Comparison of ENCODE assay signal across 11 mouse cellular contexts in the genomic region with DNA sequence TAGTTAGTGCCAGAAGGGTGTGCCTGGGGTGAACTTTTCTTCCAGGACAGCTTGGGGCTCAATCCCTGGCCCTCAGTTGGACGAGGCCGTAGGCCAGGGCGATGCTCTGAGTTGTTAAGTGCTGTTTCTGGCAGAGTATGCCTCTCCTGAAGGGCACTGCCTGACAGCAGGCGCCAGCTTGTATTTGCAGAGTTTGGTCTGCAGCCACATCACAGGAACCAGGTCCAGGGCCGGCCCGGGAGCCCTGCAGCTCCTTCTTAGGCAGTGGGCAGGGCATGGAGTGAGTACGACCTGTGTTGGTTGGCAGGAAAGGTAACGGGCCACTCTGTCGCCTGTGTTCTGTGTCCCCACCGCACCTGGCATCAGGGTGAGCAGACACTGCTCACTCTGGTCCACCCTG. TPM values are rescaled to one million over a fixed set of nuclear protein-coding genes. Genes with fewer than 3 reads are reported as not detected.
A peak's percentile ranks its signal among the peaks of the same experiment; 100 is the strongest.
DNase-seq lines count a peak whose midpoint lies in the region; TF ChIP-seq lines count a peak whose summit lies in the region.
"Had no signal": no experiment of that assay in that cellular context is flagged by ENCODE, and none has a peak within 500 bp of the region (broad histone marks: within the 10 kb centered on the region; RNA-seq: fewer than 3 reads in every experiment).

No protein-coding gene starts in this region.

- H3K36me3 ChIP-seq in liver, adult 2 months (ENCODE audit: control insufficient read depth, insufficient read depth, low read length): peaks cover 41% of the 10 kb centered on the region

- H3K4me1 ChIP-seq in liver, adult 2 months (ENCODE audit: control insufficient read depth, insufficient read depth, low read length): peaks cover 20% of the 10 kb centered on the region

- no peak overlapping the region for H3K4me3 ChIP-seq in liver, adult 2 months (ENCODE audit: insufficient read depth, low read depth, low read length)
- H3K4me3 ChIP-seq: myocyte had no signal

- TF ChIP-seq CTCF in liver, adult 2 months (IDR thresholded peaks at IDR 0.05; ENCODE audit: low read depth, low read length): no peak

- peak; percentile 33 for DNase-seq in adrenal gland, postnatal 14 days
- no peak for DNase-seq in adrenal gland, adult 2 months
- peak; percentile 94 for DNase-seq in liver, adult 2 months (ENCODE audit: extremely low read depth, low read depth, low spot score)
- DNase-seq in liver: no peak
- peak; percentile 36 to 58 for DNase-seq in gastrocnemius, postnatal 36 days
- peak; percentile 74 for DNase-seq in skeletal muscle tissue, adult 2 months (ENCODE audit: low read depth, low spot score)
- DNase-seq in frontal cortex, postnatal 25 days (ENCODE audit: low spot score in 2 of 2): no peak
- no peak for DNase-seq in kidney, postnatal 10 days
- DNase-seq: liver, postnatal 0 days had no signal

- H3K9ac ChIP-seq in liver, adult 2 months (ENCODE audit: low read depth, low read length): peak overlapping the region; percentile 25
- H3K9ac ChIP-seq: liver, postnatal 0 days had no signal

- H3K27ac ChIP-seq in liver, adult 2 months (replicated peaks; ENCODE audit: insufficient read depth, low read depth, low read length): peak overlapping the region; percentile 82; the same call in 1 of the 2 replicates

- WGBS in liver, adult 2 months: 39% methylated on average over 10 of the region's 10 CpGs

- intact Hi-C loops in gastrocnemius, postnatal 36 days (cut with DNase I): no loop called here

- H3K79me2 ChIP-seq in liver, adult 2 months (ENCODE audit: control insufficient read depth, insufficient read depth, low read length): peaks cover 2% of the 10 kb centered on the region; the same call in 1 of the 2 replicates

- H3K27me3 ChIP-seq in liver, adult 2 months (ENCODE audit: control insufficient read depth, insufficient read depth, low read length): no peaks in the 10 kb centered on the region

- no peak for TF ChIP-seq POLR2A in liver, adult 2 months (IDR thresholded peaks at IDR 0.05; ENCODE audit: extremely low read depth, insufficient read depth, low read length)

RNA-seq across cellular contexts. Expression of a gene that starts 15.5 kb away (rescaled TPM):
- total RNA-seq in adrenal gland, postnatal 14 days (2021): 25.4 and 27.3 TPM in 2 replicates
- 100 to 1,000 TPM in 1 of 2 experiments, 10 to 100 TPM in 1; 89.4 to 106 TPM for total RNA-seq in adrenal gland, adult 2 months (2021)
- 199 and 221 TPM in 2 replicates for polyA plus RNA-seq in adrenal gland, adult 2 months (2012; rRNA removed)
- total RNA-seq in liver, adult 2 months (2014; rRNA removed): 29.3 and 40.9 TPM in 2 replicates
- 66.8 and 190 TPM in 2 replicates for polyA plus RNA-seq in liver, adult 2 months (2012; rRNA removed)
- 1 to 10 TPM; 2.5 to 3.8 TPM for total RNA-seq in gastrocnemius, postnatal 36 days (2021)

RNA-seq across cellular contexts. Expression of a gene that starts 40.5 kb away (rescaled TPM):
- 0.74 and 1.4 TPM in 2 replicates for total RNA-seq in adrenal gland, postnatal 14 days (2021)
- total RNA-seq in adrenal gland, adult 2 months (2021): 1 to 10 TPM; 1.5 to 1.7 TPM
- 0.26 and 1.8 TPM in 2 replicates for polyA plus RNA-seq in adrenal gland, adult 2 months (2012; rRNA removed)
- total RNA-seq in liver, adult 2 months (2014; rRNA removed): 0.07 TPM in 1 of 2 replicates, not detected in the other
- not detected in 2 replicates for polyA plus RNA-seq in liver, adult 2 months (2012; rRNA removed)
- under 1 TPM; 0.05 to 0.07 TPM for total RNA-seq in gastrocnemius, postnatal 36 days (2021)
- total RNA-seq: megakaryocyte progenitor cell, adult 5-6 weeks had no signal
- polyA plus RNA-seq: liver, postnatal 0 days had no signal

RNA-seq across cellular contexts. Expression of a gene that starts 49.7 kb away (rescaled TPM):
- 24.0 and 27.9 TPM in 2 replicates for total RNA-seq in adrenal gland, postnatal 14 days (2021)
- total RNA-seq in adrenal gland, adult 2 months (2021): 10 to 100 TPM; 25.3 to 28.7 TPM
- 11.0 and 22.1 TPM in 2 replicates for polyA plus RNA-seq in adrenal gland, adult 2 months (2012; rRNA removed)
- 7.7 and 8.8 TPM in 2 replicates for total RNA-seq in liver, adult 2 months (2014; rRNA removed)
- 18.3 and 23.0 TPM in 2 replicates for polyA plus RNA-seq in liver, adult 2 months (2012; rRNA removed)
- total RNA-seq in gastrocnemius, postnatal 36 days (2021): 1 to 10 TPM; 3.8 to 4.0 TPM

RNA-seq across cellular contexts. Expression of a gene that starts 57.2 kb away (rescaled TPM):
- 14.6 and 15.7 TPM in 2 replicates for total RNA-seq in adrenal gland, postnatal 14 days (2021)
- 10 to 100 TPM; 19.2 to 19.6 TPM for total RNA-seq in adrenal gland, adult 2 months (2021)
- 26.0 and 53.9 TPM in 2 replicates for polyA plus RNA-seq in adrenal gland, adult 2 months (2012; rRNA removed)
- 3.8 and 5.6 TPM in 2 replicates for total RNA-seq in liver, adult 2 months (2014; rRNA removed)
- polyA plus RNA-seq in liver, adult 2 months (2012; rRNA removed): 12.0 and 14.0 TPM in 2 replicates
- total RNA-seq in gastrocnemius, postnatal 36 days (2021): 1 to 10 TPM; 3.4 to 4.3 TPM

Comparison
In these comparisons a context has a peak if more than half of its experiments do, and no peak if none do; other contexts are left out.
1. DNase-seq: peak in adrenal gland, postnatal 14 days (single experiment), liver, adult 2 months (single experiment), gastrocnemius, postnatal 36 days (2 of 2) and skeletal muscle tissue, adult 2 months (single experiment); none in adrenal gland, adult 2 months (single experiment), liver (single experiment), frontal cortex, postnatal 25 days (0 of 2) and kidney, postnatal 10 days (single experiment).